Mouse (Mus musculus) spleen, adult 18-20 months (tissue): ENCODE data around the gene Ctxn1.

Experiments
- DNase-seq, 2 experiments: peaks; one replicate each; pipeline ENCODE4 v3.0.0; 2022; ENCODE audit warnings: mixed read lengths in 2 of 2

Ctxn1 gene

GRCm38 (mm10) chr8:4213210-4214005, 45.7 kb downstream of the Ctxn1 start:
- peak; percentile 42 to 49 for DNase-seq

GRCm38 (mm10) chr8:4212809-4213209, 46.3 kb downstream of the Ctxn1 start:
- peak in 1 of 2 experiments; percentile 26 for DNase-seq

- no peak for DNase-seq
Observed at GRCm38 (mm10) chr8:4211097-4211496, 48.0 kb downstream of the Ctxn1 start.
